ENCODE assay signal across 25 mouse cellular contexts in the genomic region with DNA sequence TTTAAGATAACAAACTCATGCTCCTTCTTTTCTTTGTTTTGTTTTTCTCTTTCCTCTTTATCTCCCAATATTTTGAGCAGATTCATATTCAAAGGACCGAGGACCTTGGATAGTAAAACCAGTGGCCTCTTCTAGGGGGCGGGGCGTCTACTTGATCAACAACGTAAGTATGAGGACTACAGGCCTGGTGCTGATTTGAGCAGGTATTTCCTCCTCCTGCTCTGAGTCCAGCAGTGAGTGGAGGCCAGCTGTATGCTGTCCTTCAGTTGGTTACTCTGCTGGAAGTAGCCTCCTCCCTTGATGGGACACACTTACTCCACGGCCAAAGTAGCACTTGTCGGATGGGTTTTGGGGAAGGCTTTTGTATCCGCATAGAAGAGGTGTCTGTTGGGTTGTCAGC.
"Had no signal": no experiment of that assay in that cellular context is flagged by ENCODE, and none has a peak within 500 bp of the region (broad histone marks: within the 10 kb centered on the region; RNA-seq: fewer than 3 reads in every experiment).

No protein-coding gene starts in this region.

- H3K9me3 ChIP-seq: embryonic facial prominence, embryonic 10.5 days; embryonic facial prominence, embryonic 12.5 days; embryonic facial prominence, embryonic 13.5 days; embryonic facial prominence, embryonic 15.5 days; forebrain, embryonic 10.5 days; forebrain, embryonic 12.5 days; forebrain, embryonic 13.5 days; forebrain, embryonic 15.5 days had no signal

- H3K4me3 ChIP-seq: embryonic facial prominence, embryonic 10.5 days; embryonic facial prominence, embryonic 12.5 days; embryonic facial prominence, embryonic 13.5 days; embryonic facial prominence, embryonic 15.5 days; erythroblast, embryonic 14.5 days; forebrain, embryonic 10.5 days; forebrain, embryonic 12.5 days; forebrain, embryonic 13.5 days; forebrain, embryonic 15.5 days; gastrocnemius, adult 2 months; heart, adult 2 months had no signal

- DNase-seq: cerebellum, adult 2 months; cerebellum, adult 8-10 months; cerebellum, adult 9-10 months; cerebellum, adult 9-11 months; cerebellum, postnatal 10 days; cerebellum, postnatal 14 days; cerebellum, postnatal 25 days; cerebellum, postnatal 36 days; embryo, embryonic 11 days; forebrain, postnatal 0 days; gastrocnemius, adult 2 months; gastrocnemius, postnatal 10 days; gastrocnemius, postnatal 14 days; gastrocnemius, postnatal 25 days; gastrocnemius, postnatal 36 days; heart, adult 2 months had no signal

- H3K27ac ChIP-seq: embryonic facial prominence, embryonic 10.5 days; embryonic facial prominence, embryonic 12.5 days; embryonic facial prominence, embryonic 13.5 days; embryonic facial prominence, embryonic 15.5 days; forebrain, embryonic 10.5 days; forebrain, embryonic 12.5 days; forebrain, embryonic 13.5 days; forebrain, embryonic 15.5 days; gastrocnemius, adult 2 months; heart, adult 2 months had no signal

- H3K4me1 ChIP-seq: embryonic facial prominence, embryonic 10.5 days; forebrain, embryonic 10.5 days; forebrain, embryonic 12.5 days had no signal

- H3K36me3 ChIP-seq: embryonic facial prominence, embryonic 12.5 days; embryonic facial prominence, embryonic 15.5 days; forebrain, embryonic 15.5 days had no signal

- H3K27me3 ChIP-seq: embryonic facial prominence, embryonic 12.5 days; embryonic facial prominence, embryonic 13.5 days; embryonic facial prominence, embryonic 15.5 days; forebrain, embryonic 12.5 days; forebrain, embryonic 13.5 days; forebrain, embryonic 15.5 days had no signal
